Mouse (Mus musculus) C2C12 (cell line): ENCODE measurements around the gene Ccser1. TPM values are rescaled to one million over a fixed set of nuclear protein-coding genes. Genes with fewer than 3 reads are reported as not detected.

ENCODE experiments used
- H3K27me3 ChIP-seq: one replicate; pipeline ENCODE4 v1.6.1; 2011; ENCODE audit not compliant: control insufficient read depth, insufficient read depth, insufficient read length
- H3K36me3 ChIP-seq: one replicate; pipeline ENCODE4 v1.6.1; 2011; ENCODE audit not compliant: control insufficient read depth, insufficient read depth
- H3K4me3 ChIP-seq: one replicate; pipeline ENCODE4 v1.5.1; 2011; ENCODE audit warnings: mild to moderate bottlenecking, control low read depth; ENCODE audit not compliant: poor library complexity, insufficient read depth, severe bottlenecking
- H3K79me2 ChIP-seq: one replicate; pipeline ENCODE4 v1.6.1; 2011; ENCODE audit not compliant: control insufficient read depth, insufficient read depth
- H3K79me3 ChIP-seq: one replicate; pipeline ENCODE4 v1.6.1; 2011; ENCODE audit warnings: low read depth, control low read depth
- H3ac ChIP-seq: one replicate; pipeline ENCODE3; 2011; ENCODE audit warnings: low read depth; ENCODE audit not compliant: control insufficient read depth, insufficient read length
- CEBPB ChIP-seq: IDR thresholded peaks from one replicate; pipeline ENCODE4 v1.6.1; 2011; ENCODE audit warnings: low read depth, mild to moderate bottlenecking, control low read depth, moderate library complexity
- CTCF ChIP-seq: IDR thresholded peaks from one replicate; pipeline ENCODE4 v1.5.1; 2011; ENCODE audit not compliant: control insufficient read depth, insufficient read depth, insufficient read length
- FOSL1 ChIP-seq: IDR thresholded peaks from one replicate; pipeline ENCODE4 v1.8.0; 2011; ENCODE audit warnings: mild to moderate bottlenecking, low read length; ENCODE audit not compliant: poor library complexity, insufficient read depth, severe bottlenecking
- MAX ChIP-seq: IDR thresholded peaks from one replicate; pipeline ENCODE4 v1.6.1; 2011; ENCODE audit warnings: mild to moderate bottlenecking, control low read depth
- MYOD1 ChIP-seq: IDR thresholded peaks from one replicate; pipeline ENCODE4 v1.6.1; 2011; ENCODE audit warnings: low read depth; ENCODE audit not compliant: control insufficient read depth, insufficient read length
- MYOG ChIP-seq: IDR thresholded peaks from one replicate; pipeline ENCODE4 v1.6.1; 2011; ENCODE audit not compliant: control insufficient read depth, insufficient read length; ENCODE audit errors: extremely low read depth
- USF1 ChIP-seq: IDR thresholded peaks from one replicate; pipeline ENCODE4 v1.6.1; 2011; ENCODE audit warnings: low read depth, mild to moderate bottlenecking, control low read depth, moderate library complexity
- polyA plus RNA-seq: library from polyadenylated mRNA; unstranded; fragments of >200 nt; fragmentation: generic; extraction: Trizol; gene quantifications from one replicate; pipeline ENCODE4 v1.2.1, GENCODE M21; 2012; ENCODE audit warnings: missing spikeins

Ccser1 gene
- polyA plus RNA-seq, 1 experiment: 0.68 TPM

- Histone ChIP-seq H3K79me3 (no peaks in the 10 kb centered on the region), H3K4me3 (no peak overlapping the region), H3K79me2 (no peaks in the 10 kb centered on the region), H3ac (no peak overlapping the region), H3K36me3 (no peaks in the 10 kb centered on the region), H3K27me3 (no peaks in the 10 kb centered on the region)
- TF ChIP-seq MYOD1 (no peak), FOSL1 (no peak), MYOG (no peak), CTCF (no peak), USF1 (no peak), MAX (no peak), CEBPB (no peak)
Observed at GRCm38 (mm10) chr6:61155059-61155629, 25.0 kb upstream of the Ccser1 start.

- no peaks in the 10 kb centered on the region for H3K36me3 ChIP-seq
- H3K27me3 ChIP-seq: no peaks in the 10 kb centered on the region
- no peak overlapping the region for H3K4me3 ChIP-seq
- no peaks in the 10 kb centered on the region for H3K79me2 ChIP-seq
- no peaks in the 10 kb centered on the region for H3K79me3 ChIP-seq
- no peak overlapping the region for H3ac ChIP-seq
- no peak for TF ChIP-seq MYOD1
- no peak for TF ChIP-seq MYOG
- TF ChIP-seq CEBPB: no peak
- TF ChIP-seq CTCF: no peak
Observed at GRCm38 (mm10) chr6:61155718-61156117, 24.4 kb upstream of the Ccser1 start.

GRCm38 (mm10) chr6:61162117-61162516 lies 18.0 kb upstream of the Ccser1 start:
- Histone ChIP-seq H3K79me2 (no peaks in the 10 kb centered on the region), H3K36me3 (no peaks in the 10 kb centered on the region), H3ac (no peak overlapping the region), H3K27me3 (no peaks in the 10 kb centered on the region), H3K4me3 (no peak overlapping the region), H3K79me3 (no peaks in the 10 kb centered on the region)
- TF ChIP-seq MAX: no peak
- TF ChIP-seq MYOD1: no peak
- TF ChIP-seq CEBPB: no peak
- no peak for TF ChIP-seq USF1
- TF ChIP-seq FOSL1: no peak

GRCm38 (mm10) chr6:61166891-61167290 lies 13.2 kb upstream of the Ccser1 start:
- no peaks in the 10 kb centered on the region for H3K79me3 ChIP-seq
- no peak for TF ChIP-seq MYOG
- TF ChIP-seq MAX: no peak
- TF ChIP-seq MYOD1: no peak
- TF ChIP-seq CTCF: no peak
- no peak for TF ChIP-seq FOSL1
- no peak for TF ChIP-seq USF1
- no peak for TF ChIP-seq CEBPB
- H3K27me3 ChIP-seq: peaks cover 3% of the 10 kb centered on the region
- no peaks in the 10 kb centered on the region for H3K36me3 ChIP-seq
- no peaks in the 10 kb centered on the region for H3K79me2 ChIP-seq
- H3ac ChIP-seq: no peak overlapping the region
- no peak overlapping the region for H3K4me3 ChIP-seq

- Histone ChIP-seq H3K79me2 (no peaks in the 10 kb centered on the region), H3K36me3 (no peaks in the 10 kb centered on the region), H3K27me3 (peaks cover 3% of the 10 kb centered on the region), H3K4me3 (no peak overlapping the region), H3ac (no peak overlapping the region), H3K79me3 (no peaks in the 10 kb centered on the region)
- no peak for TF ChIP-seq CTCF
- TF ChIP-seq CEBPB: no peak
- TF ChIP-seq MYOD1: no peak
- no peak for TF ChIP-seq FOSL1
Observed at GRCm38 (mm10) chr6:61176126-61176525, 4.0 kb upstream of the Ccser1 start.

GRCm38 (mm10) chr6:61177476-61177875 lies 2.6 kb upstream of the Ccser1 start:
- Histone ChIP-seq H3K27me3 (no peaks in the 10 kb centered on the region), H3K79me3 (no peaks in the 10 kb centered on the region), H3K79me2 (no peaks in the 10 kb centered on the region), H3K4me3 (no peak overlapping the region), H3ac (no peak overlapping the region), H3K36me3 (no peaks in the 10 kb centered on the region)
- TF ChIP-seq USF1 (no peak), MYOD1 (no peak), MYOG (no peak), CTCF (no peak), CEBPB (no peak), FOSL1 (no peak), MAX (no peak)
